Mouse (Mus musculus) megakaryocyte progenitor cell, adult 5-6 weeks (primary cell): Measurements from ENCODE around the gene Tbc1d1. TPM values are rescaled to one million over a fixed set of nuclear protein-coding genes. Genes with fewer than 3 reads are reported as not detected.

Source experiments
- ATAC-seq: replicated peaks from 2 replicates; pipeline ENCODE4 v1.8.0; 2016; ENCODE audit warnings: mild to moderate bottlenecking, moderate TSS enrichment, inconsistent platforms; ENCODE audit not compliant: poor library complexity
- total RNA-seq, 2 experiments: library from RNA; stranded (forward) in 1 of 2; stranded (reverse) in 1 of 2; fragments of 157-497, 149-512 nt in 1 of 2; fragments of 200-1000 nt in 1 of 2; gene quantifications; 2 replicates each; pipeline versions ENCODE4 v1.2.3 to v1.2.4; 2015 to 2017

Gene Tbc1d1
- total RNA-seq, 2 experiments from 2014 or later: 16.7 to 31.7 TPM

- ATAC-seq: peak; percentile 8; the same call in 1 of the 2 replicates
Observed at GRCm38 (mm10) chr5:64234269-64234985, 78.3 kb downstream of the Tbc1d1 start.

- no peak for ATAC-seq
Observed at GRCm38 (mm10) chr5:64235250-64235649, 79.1 kb downstream of the Tbc1d1 start.

GRCm38 (mm10) chr5:64236561-64236960, 80.5 kb downstream of the Tbc1d1 start:
- no peak for ATAC-seq

GRCm38 (mm10) chr5:64237263-64237662, 81.2 kb downstream of the Tbc1d1 start:
- ATAC-seq: no peak

- ATAC-seq: no peak
Observed at GRCm38 (mm10) chr5:64237693-64238092, 81.6 kb downstream of the Tbc1d1 start.

GRCm38 (mm10) chr5:64238894-64239652, 83.0 kb downstream of the Tbc1d1 start:
- 0 out of 2 replicates have a peak, but pooled peaks have one; percentile 16 for ATAC-seq

- peak; percentile 48 for ATAC-seq
Observed at GRCm38 (mm10) chr5:64240941-64241682, 85.0 kb downstream of the Tbc1d1 start.

- ATAC-seq: no peak
Observed at GRCm38 (mm10) chr5:64241867-64242266, 85.8 kb downstream of the Tbc1d1 start.

- ATAC-seq: peak; percentile 76
Observed at GRCm38 (mm10) chr5:64242795-64243455, 86.8 kb downstream of the Tbc1d1 start.

GRCm38 (mm10) chr5:64243666-64244065, 87.6 kb downstream of the Tbc1d1 start:
- ATAC-seq: no peak

- ATAC-seq: no peak
Observed at GRCm38 (mm10) chr5:64244283-64244682, 88.2 kb downstream of the Tbc1d1 start.

- ATAC-seq: no peak
Observed at GRCm38 (mm10) chr5:64244745-64245144, 88.6 kb downstream of the Tbc1d1 start.

GRCm38 (mm10) chr5:64251435-64251834, 95.3 kb downstream of the Tbc1d1 start:
- peak; percentile 70 for ATAC-seq

- ATAC-seq: no peak
Observed at GRCm38 (mm10) chr5:64254278-64254677, 98.2 kb downstream of the Tbc1d1 start.

GRCm38 (mm10) chr5:64254988-64255387, 98.9 kb downstream of the Tbc1d1 start:
- ATAC-seq: no peak

GRCm38 (mm10) chr5:64263348-64263747, 107.2 kb downstream of the Tbc1d1 start:
- no peak for ATAC-seq

- no peak for ATAC-seq
Observed at GRCm38 (mm10) chr5:64263898-64264478, 107.9 kb downstream of the Tbc1d1 start.

GRCm38 (mm10) chr5:64265145-64265544, 109.0 kb downstream of the Tbc1d1 start:
- ATAC-seq: peak; percentile 93

GRCm38 (mm10) chr5:64265906-64266305, 109.8 kb downstream of the Tbc1d1 start:
- no peak for ATAC-seq

- ATAC-seq: no peak
Observed at GRCm38 (mm10) chr5:64266534-64266933, 110.4 kb downstream of the Tbc1d1 start.
